Mouse (Mus musculus) liver, postnatal 0 days (tissue): Measurements from ENCODE around the gene Lrrc3c. TPM values are rescaled to one million over a fixed set of nuclear protein-coding genes. Genes with fewer than 3 reads are reported as not detected.
"Not testable (repeated sequence)": the region's sequence is repeated elsewhere in the genome, so short reads cannot be mapped to it uniquely, and the experiment has no call there.

Experiments
- ATAC-seq: fragments of 200-750 bp; cut with Nextera tagmentation; 2 replicates; pipeline ENCODE4 v1.8.0; 2017; ENCODE audit warnings: mild to moderate bottlenecking, moderate library complexity
- DNase-seq: peaks from one replicate; pipeline ENCODE4 v3.0.0-alpha.2; 2016
- H3K27ac ChIP-seq: fragments of 300-500 bp; sonication (generic); 2 replicates; pipeline ENCODE4 v1.5.1; 2014; ENCODE audit warnings: antibody characterized with exemption, moderate library complexity, mild to moderate bottlenecking, low read depth
- H3K27me3 ChIP-seq: fragments of 300-500 bp; sonication (generic); 2 replicates; pipeline ENCODE4 v1.6.1; 2014; ENCODE audit warnings: low read length, control low read depth, mixed read lengths; ENCODE audit not compliant: insufficient read depth
- H3K36me3 ChIP-seq: fragments of 300-500 bp; sonication (generic); replicated peaks from 2 replicates; pipeline ENCODE4 v1.6.1; 2014; ENCODE audit warnings: mild to moderate bottlenecking, control low read depth, low read length, moderate library complexity, mixed read lengths; ENCODE audit not compliant: insufficient read depth
- H3K4me1 ChIP-seq: fragments of 300-500 bp; sonication (generic); 2 replicates; pipeline ENCODE4 v1.6.1; 2014; ENCODE audit warnings: antibody characterized with exemption, mild to moderate bottlenecking, control low read depth; ENCODE audit not compliant: insufficient read depth
- H3K4me2 ChIP-seq: fragments of 300-500 bp; sonication (generic); 2 replicates; pipeline ENCODE4 v1.6.1; 2014; ENCODE audit warnings: low read depth, mild to moderate bottlenecking, low read length, moderate library complexity, mixed read lengths
- H3K4me3 ChIP-seq: fragments of 300-500 bp; sonication (generic); 2 replicates; pipeline ENCODE4 v1.5.1; 2014; ENCODE audit warnings: low read depth, low read length
- H3K9ac ChIP-seq: fragments of 300-500 bp; sonication (generic); replicated peaks from 2 replicates; pipeline ENCODE4 v1.6.1; 2014; ENCODE audit warnings: mild to moderate bottlenecking, moderate library complexity
- H3K9me3 ChIP-seq: fragments of 300-500 bp; sonication (generic); 2 replicates; pipeline ENCODE4 v1.6.1; 2016; ENCODE audit warnings: mild to moderate bottlenecking, control low read depth, low read length, mixed read lengths
- CTCF ChIP-seq: sonication (generic); IDR thresholded peaks from 2 replicates; pipeline ENCODE4 v1.5.1; 2016; ENCODE audit warnings: antibody characterized with exemption, low read depth
- EP300 ChIP-seq: IDR thresholded peaks from 2 replicates; pipeline ENCODE4 v1.6.1; 2016; ENCODE audit warnings: antibody characterized with exemption, low read depth, mild to moderate bottlenecking
- WGBS: fragments of 180-500 bp; shearing (Covaris S2); extraction: QIAGEN DNeasy Blood & Tissue Kit; methylation state at CpG from one replicate; pipeline ENCODE4 v1.1.7; 2014; ENCODE audit not compliant: insufficient replicate concordance; 5-methylcytosine and 5-hydroxymethylcytosine counted together
- polyA plus RNA-seq: library from polyadenylated mRNA; unstranded; fragments of >200 nt; fragmentation: Nextera tagmentation; extraction: Ambion mirVana; gene quantifications from 2 replicates; pipeline ENCODE4 v1.2.1, GENCODE M21; 2015

Gene Lrrc3c
- polyA plus RNA-seq, 1 experiment from 2014 or later = not detected

DNA sequence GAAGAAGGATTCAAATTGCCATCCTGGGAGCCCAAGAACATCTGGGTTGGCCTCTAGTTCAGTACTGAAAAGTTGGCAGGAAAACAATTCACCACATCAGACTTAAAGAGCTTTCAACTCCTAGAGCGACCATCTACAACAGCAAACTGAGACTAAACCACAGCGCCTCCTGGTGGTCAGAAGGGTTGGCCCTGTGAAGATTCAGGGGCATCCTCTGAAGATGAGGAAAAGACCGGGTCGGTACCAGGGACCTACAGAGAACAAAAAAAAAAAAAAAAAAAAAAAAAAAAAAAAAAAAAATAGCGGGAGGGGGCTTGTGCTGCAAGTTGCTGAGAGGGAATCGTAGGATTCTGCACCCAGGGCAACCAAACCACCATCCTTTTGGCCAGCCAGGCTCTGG is 728 bp upstream of the Lrrc3c start:
- H3K4me3 ChIP-seq = no peak overlapping the region
- peaks cover 43% of the 10 kb centered on the region for H3K27me3 ChIP-seq
- no peak for TF ChIP-seq EP300
- peak; percentile 92 for TF ChIP-seq CTCF
- ATAC-seq (peak; percentile 68), DNase-seq (peak; percentile 89)
- no peaks in the 10 kb centered on the region for H3K9me3 ChIP-seq
- H3K36me3 ChIP-seq = no peaks in the 10 kb centered on the region
- H3K4me2 ChIP-seq = no peak overlapping the region
- 27% methylated on average over 6 of the region's 6 CpGs for WGBS
- no peak overlapping the region for H3K27ac ChIP-seq
- H3K4me1 ChIP-seq = peaks cover 7% of the 10 kb centered on the region; the same call in 1 of the 2 replicates
- no peak overlapping the region for H3K9ac ChIP-seq

DNA sequence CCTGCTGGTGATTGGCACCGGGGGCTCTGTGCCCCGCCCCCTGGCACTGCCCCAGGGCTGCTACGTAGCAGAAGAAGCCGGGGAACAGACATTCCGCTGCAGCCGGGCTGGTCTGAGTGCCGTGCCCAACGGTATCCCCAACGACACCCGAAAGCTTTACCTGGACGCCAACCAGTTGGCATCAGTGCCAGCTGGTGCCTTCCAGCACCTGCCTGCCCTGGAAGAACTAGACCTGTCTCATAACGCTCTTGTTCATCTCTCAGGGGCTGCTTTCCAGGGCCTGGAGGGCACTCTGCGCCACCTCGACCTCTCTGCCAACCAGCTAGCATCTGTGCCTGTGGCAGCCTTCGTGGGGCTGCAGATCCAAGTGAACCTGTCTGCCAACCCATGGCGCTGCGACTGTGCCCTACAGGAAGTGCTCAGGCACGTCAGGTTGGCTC is 780 bp downstream of the Lrrc3c start:
- Histone ChIP-seq H3K4me2 (no peak overlapping the region), H3K4me3 (no peak overlapping the region), H3K9me3 (no peaks in the 10 kb centered on the region), H3K9ac (no peak overlapping the region), H3K27ac (no peak overlapping the region), H3K4me1 (peaks cover 7% of the 10 kb centered on the region; the same call in 1 of the 2 replicates), H3K27me3 (peaks cover 43% of the 10 kb centered on the region), H3K36me3 (no peaks in the 10 kb centered on the region)
- ATAC-seq = no peak
- TF ChIP-seq EP300 (no peak), CTCF (no peak)
- no peak for DNase-seq
- WGBS = 59% methylated on average over 18 of the region's 18 CpGs

- DNase-seq (no peak), ATAC-seq (no peak)
- H3K9ac ChIP-seq = no peak overlapping the region
- H3K27me3 ChIP-seq = peaks cover 43% of the 10 kb centered on the region
- no peak overlapping the region for H3K4me2 ChIP-seq
- TF ChIP-seq EP300 = no peak
- TF ChIP-seq CTCF = no peak
- no peak overlapping the region for H3K27ac ChIP-seq
- peaks cover 7% of the 10 kb centered on the region; the same call in 1 of the 2 replicates for H3K4me1 ChIP-seq
- 15% methylated on average over 18 of the region's 18 CpGs for WGBS
- H3K9me3 ChIP-seq = no peaks in the 10 kb centered on the region
- H3K36me3 ChIP-seq = no peaks in the 10 kb centered on the region
- no peak overlapping the region for H3K4me3 ChIP-seq
Measured at GRCm38 (mm10) chr11:98599291-98599690, 1.2 kb downstream of the Lrrc3c start.

DNA sequence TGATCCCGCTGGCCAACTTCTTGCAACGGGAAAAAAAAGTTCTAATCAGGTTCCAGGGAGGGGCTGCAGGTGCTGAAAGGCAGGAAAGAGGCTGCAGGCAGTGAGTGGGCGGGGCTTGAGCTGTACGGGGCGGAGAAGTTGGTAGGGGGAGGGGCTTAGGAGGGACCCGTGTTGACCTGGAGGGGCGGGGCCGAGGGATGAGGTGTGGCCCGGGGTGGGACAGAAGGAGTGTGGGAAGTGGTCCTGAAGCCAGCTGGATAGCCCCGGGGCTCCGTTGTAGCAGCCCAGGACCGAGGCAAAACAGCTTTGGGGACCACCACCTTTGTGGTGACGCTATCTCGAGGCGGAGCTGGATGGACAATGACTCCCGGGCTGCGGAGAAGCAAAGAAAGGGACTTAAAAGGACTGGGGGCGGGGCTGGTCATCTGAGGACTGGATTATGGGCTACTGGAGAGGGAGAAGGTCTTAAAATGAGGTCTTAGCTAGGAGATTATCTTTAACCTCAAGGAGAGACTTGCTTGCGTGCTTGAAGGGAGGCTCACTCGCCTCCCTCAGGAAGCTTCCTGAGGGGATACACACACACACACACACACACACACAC is 4.1 kb downstream of the Lrrc3c start:
- Histone ChIP-seq H3K27ac (no peak overlapping the region), H3K4me3 (peak overlapping the region; percentile 8; the same call in 1 of the 2 replicates), H3K9me3 (no peaks in the 10 kb centered on the region), H3K4me2 (peak overlapping the region; percentile 61), H3K27me3 (peaks cover 47% of the 10 kb centered on the region), H3K4me1 (peaks cover 5% of the 10 kb centered on the region; the same call in 1 of the 2 replicates), H3K9ac (no peak overlapping the region), H3K36me3 (no peaks in the 10 kb centered on the region)
- TF ChIP-seq CTCF (no peak), EP300 (no peak)
- DNase-seq (peak; percentile 72), ATAC-seq (peak; percentile 36; the same call in 1 of the 2 replicates)
- WGBS = 3% methylated on average over 20 of the region's 20 CpGs

DNA sequence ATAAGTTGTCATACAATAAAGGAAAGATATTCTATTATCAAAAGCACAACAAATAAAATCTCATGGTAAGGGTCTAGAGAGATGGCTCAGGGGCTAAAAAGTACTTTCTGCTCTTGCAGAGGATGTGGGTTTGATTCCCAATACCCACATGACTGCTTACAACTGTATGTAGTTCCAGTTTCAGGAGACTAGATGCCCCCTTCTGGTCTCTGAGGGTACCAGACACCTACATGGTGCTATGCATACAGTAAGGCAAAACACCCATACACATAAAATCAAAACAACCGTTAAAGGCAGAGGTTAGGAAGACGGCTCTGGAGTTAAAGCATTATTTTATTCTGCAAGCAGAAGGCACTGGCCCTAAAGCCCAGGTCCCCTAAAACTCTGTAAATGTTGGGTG is 5.9 kb downstream of the Lrrc3c start:
- no peak for DNase-seq
- TF ChIP-seq CTCF (peak; percentile 44), EP300 (no peak)
- no peak overlapping the region for H3K27ac ChIP-seq
- no peaks in the 10 kb centered on the region for H3K9me3 ChIP-seq
- H3K9ac ChIP-seq = no peak overlapping the region
- H3K4me3 ChIP-seq = no peak overlapping the region
- peaks cover 5% of the 10 kb centered on the region; the same call in 1 of the 2 replicates for H3K4me1 ChIP-seq
- 66% methylated on average over 2 of the region's 2 CpGs for WGBS
- peaks cover 35% of the 10 kb centered on the region for H3K27me3 ChIP-seq
- H3K36me3 ChIP-seq = no peaks in the 10 kb centered on the region
- no peak for ATAC-seq
- no peak overlapping the region for H3K4me2 ChIP-seq

GRCm38 (mm10) chr11:98604911-98605310 is 6.8 kb downstream of the Lrrc3c start:
- not testable (repeated sequence) for H3K4me1 ChIP-seq, H3K9me3 ChIP-seq, H3K36me3 ChIP-seq, H3K9ac ChIP-seq, H3K4me3 ChIP-seq, ATAC-seq, DNase-seq, H3K27ac ChIP-seq, H3K4me2 ChIP-seq
- WGBS = 63% methylated on average over 6 of the region's 6 CpGs
- H3K27me3 ChIP-seq = peaks cover 27% of the 10 kb centered on the region
